8 mouse cellular contexts compared by ENCODE assay signal in the genomic region with DNA sequence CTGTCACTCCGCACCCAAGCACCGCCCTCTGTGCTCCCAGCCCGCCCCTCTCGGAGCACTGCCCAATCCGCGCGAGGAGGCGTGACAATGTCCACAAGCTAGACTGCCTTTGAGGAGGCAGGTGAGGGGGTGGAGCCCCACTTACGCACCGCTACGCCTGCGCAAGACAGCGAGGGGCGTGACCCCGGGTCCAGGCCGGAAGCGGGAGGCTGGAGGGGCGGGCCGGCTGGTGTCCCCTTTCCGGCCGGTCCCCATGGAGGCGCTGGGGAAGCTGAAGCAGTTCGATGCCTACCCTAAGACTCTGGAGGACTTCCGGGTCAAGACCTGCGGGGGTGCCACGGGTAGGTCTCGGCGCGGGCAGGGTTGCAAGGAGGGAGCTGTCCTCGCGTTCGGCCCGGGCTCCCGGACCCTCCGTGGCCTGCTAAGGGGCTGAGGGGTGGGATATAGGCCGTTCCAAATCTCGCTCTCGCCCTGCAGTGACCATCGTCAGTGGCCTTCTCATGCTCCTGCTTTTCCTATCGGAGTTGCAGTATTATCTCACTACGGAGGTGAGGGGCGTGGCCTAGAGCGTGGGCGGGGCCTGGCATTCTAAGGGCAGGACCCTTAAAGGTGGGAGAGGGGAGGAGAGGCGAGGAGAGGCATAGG. TPM values are rescaled to one million over a fixed set of nuclear protein-coding genes. Genes with fewer than 3 reads are reported as not detected.
A peak's percentile ranks its signal among the peaks of the same experiment; 100 is the strongest.
DNase-seq lines count a peak whose midpoint lies in the region; ATAC-seq and TF ChIP-seq lines count a peak whose summit lies in the region.

A gene (minus strand): TSS at position 90 of the 645 bp plus-strand sequence.
A gene (plus strand): TSS at position 158 of the 645 bp plus-strand sequence.

- 0 out of 2 replicates have a peak, but pooled peaks cover 9% of the 10 kb centered on the region for H3K4me1 ChIP-seq in embryonic facial prominence, embryonic 14.5 days (ENCODE audit: control insufficient read depth, insufficient read depth, low read length)
- peaks cover 2% of the 10 kb centered on the region; the same call in 1 of the 2 replicates for H3K4me1 ChIP-seq in heart, adult 2 months (ENCODE audit: control insufficient read depth, insufficient read depth, low read length)
- peaks cover 10% of the 10 kb centered on the region for H3K4me1 ChIP-seq in limb, embryonic 13.5 days
- peaks cover 9% of the 10 kb centered on the region for H3K4me1 ChIP-seq in midbrain, embryonic 16.5 days (ENCODE audit: control insufficient read depth, insufficient read depth, low read length)

- H3K27me3 ChIP-seq in embryonic facial prominence, embryonic 14.5 days (replicated peaks; ENCODE audit: control insufficient read depth, insufficient read depth, low read length): no peaks in the 10 kb centered on the region
- H3K27me3 ChIP-seq in heart, adult 2 months (ENCODE audit: control insufficient read depth, insufficient read depth, low read length): no peaks in the 10 kb centered on the region
- no peaks in the 10 kb centered on the region for H3K27me3 ChIP-seq in limb, embryonic 13.5 days
- no peaks in the 10 kb centered on the region for H3K27me3 ChIP-seq in midbrain, embryonic 16.5 days (ENCODE audit: control insufficient read depth, insufficient read depth, low read depth, low read length)

- peak; percentile 98 for DNase-seq in 3T3-L1 (ENCODE audit: low read depth, low spot score)
- peak; percentile 97 for DNase-seq in adrenal gland, postnatal 4 days (ENCODE audit: low spot score in 2 of 2)
- peak; percentile 99 for DNase-seq in embryonic facial prominence, embryonic 14.5 days (ENCODE audit: low spot score)
- DNase-seq in heart, adult 2 months: peak; percentile 98
- peak; percentile 100 for DNase-seq in kidney, adult 8-10 months
- DNase-seq in spleen, postnatal 10 days (ENCODE audit: low spot score in 2 of 2): peak; percentile 95 to 99

- no peaks in the 10 kb centered on the region for H3K79me2 ChIP-seq in heart, adult 2 months (replicated peaks; ENCODE audit: control insufficient read depth, insufficient read depth, low read length)

- no peak for TF ChIP-seq EP300 in heart, adult 2 months (IDR thresholded peaks at IDR 0.05; ENCODE audit: insufficient read depth, low read depth, low read length)

- peak; percentile 100 for ATAC-seq in embryonic facial prominence, embryonic 14.5 days (ENCODE audit: low read depth)
- ATAC-seq in limb, embryonic 13.5 days (ENCODE audit: low FRiP score, low read depth): peak; percentile 99
- peak; percentile 100 for ATAC-seq in midbrain, embryonic 16.5 days

- H3K9ac ChIP-seq in embryonic facial prominence, embryonic 14.5 days (ENCODE audit: low read depth, low read length): peak within 1 kb of the TSS; percentile 80
- H3K9ac ChIP-seq in heart, adult 2 months (ENCODE audit: low read depth, low read length): peak within 1 kb of the TSS; percentile 71
- H3K9ac ChIP-seq in limb, embryonic 13.5 days: peak within 1 kb of the TSS; percentile 82
- peak within 1 kb of the TSS; percentile 94 for H3K9ac ChIP-seq in midbrain, embryonic 16.5 days (ENCODE audit: low read depth, low read length)

- 0% methylated on average over 28 of the region's 45 CpGs for WGBS in embryonic facial prominence, embryonic 14.5 days
- WGBS in heart, adult 2 months: under 1% methylated on average over 45 of the region's 45 CpGs
- under 1% methylated on average over 45 of the region's 45 CpGs for WGBS in limb, embryonic 13.5 days
- under 1% methylated on average over 44 of the region's 45 CpGs for WGBS in midbrain, embryonic 16.5 days

- no peak for TF ChIP-seq CTCF in heart, adult 2 months (IDR thresholded peaks at IDR 0.05)

- peak within 1 kb of the TSS; percentile 79 for H3K4me3 ChIP-seq in embryonic facial prominence, embryonic 14.5 days (ENCODE audit: low read depth, low read length)
- peak within 1 kb of the TSS; percentile 95 for H3K4me3 ChIP-seq in heart, adult 2 months
- peak within 1 kb of the TSS; percentile 84 for H3K4me3 ChIP-seq in limb, embryonic 13.5 days
- H3K4me3 ChIP-seq in midbrain, embryonic 16.5 days (ENCODE audit: low read depth, low read length): peak within 1 kb of the TSS; percentile 96

- intact Hi-C loops in heart, adult 2 months (cut with DNase I): loop anchor here (5.0 to 10.0 kb wide), 2 partner anchors 99 to 137 kb away; a partner anchor contains a TSS

- peak within 1 kb of the TSS; percentile 70; the same call in 1 of the 2 replicates for H3K27ac ChIP-seq in embryonic facial prominence, embryonic 14.5 days (replicated peaks; ENCODE audit: low read depth, low read length)
- H3K27ac ChIP-seq in heart, adult 2 months: peak within 1 kb of the TSS; percentile 60
- H3K27ac ChIP-seq in limb, embryonic 13.5 days: peak within 1 kb of the TSS; percentile 69
- peak within 1 kb of the TSS; percentile 82 for H3K27ac ChIP-seq in midbrain, embryonic 16.5 days (ENCODE audit: low read length)

- H3K36me3 ChIP-seq in embryonic facial prominence, embryonic 14.5 days (ENCODE audit: control insufficient read depth, insufficient read depth, low read length): peaks cover 39% of the 10 kb centered on the region
- H3K36me3 ChIP-seq in heart, adult 2 months (ENCODE audit: control insufficient read depth, insufficient read depth, low read length): no peaks in the 10 kb centered on the region
- H3K36me3 ChIP-seq in limb, embryonic 13.5 days: peaks cover 41% of the 10 kb centered on the region
- peaks cover 18% of the 10 kb centered on the region for H3K36me3 ChIP-seq in midbrain, embryonic 16.5 days (ENCODE audit: control insufficient read depth, insufficient read depth, low read length)

- H3K9me3 ChIP-seq in embryonic facial prominence, embryonic 14.5 days (ENCODE audit: control insufficient read depth, low read length): no peaks in the 10 kb centered on the region
- no peaks in the 10 kb centered on the region for H3K9me3 ChIP-seq in limb, embryonic 13.5 days
- no peaks in the 10 kb centered on the region for H3K9me3 ChIP-seq in midbrain, embryonic 16.5 days (replicated peaks; ENCODE audit: control insufficient read depth, low read length, poor library complexity, severe bottlenecking)

- H3K4me2 ChIP-seq in embryonic facial prominence, embryonic 14.5 days (ENCODE audit: low read depth, low read length): peak within 1 kb of the TSS; percentile 60
- peak within 1 kb of the TSS; percentile 72 for H3K4me2 ChIP-seq in limb, embryonic 13.5 days (replicated peaks)
- peak within 1 kb of the TSS; percentile 83 for H3K4me2 ChIP-seq in midbrain, embryonic 16.5 days (ENCODE audit: low read length)

- peak; percentile 50 for TF ChIP-seq POLR2A in heart, adult 2 months (IDR thresholded peaks at IDR 0.05; ENCODE audit: insufficient read depth, low read depth, low read length)

RNA-seq across cellular contexts. Expression of the first gene that starts in this region (rescaled TPM):
- total RNA-seq in adrenal gland, postnatal 4 days (2021): 1 to 10 TPM; 2.8 to 3.9 TPM
- polyA plus RNA-seq in embryonic facial prominence, embryonic 14.5 days (2014; fragmentation: Nextera tagmentation; extraction: Ambion mirVana): 0.90 and 1.4 TPM in 2 replicates
- total RNA-seq in heart, adult 2 months (2021): under 1 TPM; 0.55 to 0.61 TPM
- 0.78 and 2.2 TPM in 2 replicates for polyA plus RNA-seq in heart, adult 2 months (2012; rRNA removed)
- 1.5 and 1.9 TPM in 2 replicates for polyA plus RNA-seq in limb, embryonic 13.5 days (2015; fragmentation: Nextera tagmentation; extraction: Ambion mirVana)
- 1.2 and 1.3 TPM in 2 replicates for polyA plus RNA-seq in midbrain, embryonic 16.5 days (2015; fragmentation: Nextera tagmentation; extraction: Ambion mirVana)

RNA-seq across cellular contexts. Expression of the second gene that starts in this region (rescaled TPM):
- 100 to 1,000 TPM; 224 to 225 TPM for total RNA-seq in adrenal gland, postnatal 4 days (2021)
- 235 and 269 TPM in 2 replicates for polyA plus RNA-seq in embryonic facial prominence, embryonic 14.5 days (2014; fragmentation: Nextera tagmentation; extraction: Ambion mirVana)
- 10 to 100 TPM; 60.1 to 67.5 TPM for total RNA-seq in heart, adult 2 months (2021)
- 104 TPM in 2 replicates for polyA plus RNA-seq in heart, adult 2 months (2012; rRNA removed)
- 228 and 246 TPM in 2 replicates for polyA plus RNA-seq in limb, embryonic 13.5 days (2015; fragmentation: Nextera tagmentation; extraction: Ambion mirVana)
- 407 and 448 TPM in 2 replicates for polyA plus RNA-seq in midbrain, embryonic 16.5 days (2015; fragmentation: Nextera tagmentation; extraction: Ambion mirVana)

Comparison
In these comparisons a context has a peak if more than half of its experiments do, and no peak if none do; other contexts are left out.
1. Peak in every context shown above with its lines: DNase-seq, ATAC-seq, H3K4me3 ChIP-seq and H3K27ac ChIP-seq.